Mouse (Mus musculus): ENCODE data around the gene Gucy1a1.

DNA sequence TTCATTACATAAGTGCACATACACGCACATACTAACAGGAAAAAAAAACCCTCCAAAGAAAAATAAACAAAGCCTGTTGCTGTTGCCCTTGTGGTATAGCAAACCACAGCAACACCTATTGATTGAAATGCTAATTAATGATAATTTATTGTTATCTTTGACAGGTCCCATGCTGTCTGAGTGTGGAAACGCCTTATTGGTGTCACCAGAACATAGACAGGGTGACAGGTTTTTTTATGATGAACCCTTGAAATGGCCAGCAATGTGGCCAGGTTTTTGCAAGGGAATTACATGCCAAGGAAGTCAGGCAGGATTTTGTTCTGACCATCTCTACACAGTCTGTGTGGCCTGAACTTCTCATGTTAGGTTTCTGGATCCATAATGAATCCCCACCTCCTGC, 93.6 kb downstream of the Gucy1a1 start:
- TF ChIP-seq CTCF (IDR thresholded peaks at IDR 0.05; ENCODE audit: insufficient read depth, low read depth, low read length) (no peak), POLR2A (IDR thresholded peaks at IDR 0.05; ENCODE audit: insufficient read depth, low read depth, low read length) (no peak)

All from olfactory bulb, adult 2 months (tissue).